Mouse (Mus musculus): ENCODE results near the gene A630001G21Rik.
A peak's percentile ranks its signal among the peaks of the same experiment; 100 is the strongest.

A630001G21Rik gene

GRCm38 (mm10) chr1:85771976-85772375, 6.5 kb downstream of the A630001G21Rik start:
- ATAC-seq (ENCODE audit: low TSS enrichment) = peak; percentile 86

- no peak for ATAC-seq (ENCODE audit: low TSS enrichment)
Observed at GRCm38 (mm10) chr1:85767754-85768153, 10.7 kb downstream of the A630001G21Rik start.

GRCm38 (mm10) chr1:85766120-85766519, 12.3 kb downstream of the A630001G21Rik start:
- no peak for ATAC-seq (ENCODE audit: low TSS enrichment)

GRCm38 (mm10) chr1:85764291-85764690, 14.2 kb downstream of the A630001G21Rik start:
- ATAC-seq (ENCODE audit: low TSS enrichment) = no peak

GRCm38 (mm10) chr1:85763386-85763785, 15.1 kb downstream of the A630001G21Rik start:
- ATAC-seq (ENCODE audit: low TSS enrichment) = no peak

DNA sequence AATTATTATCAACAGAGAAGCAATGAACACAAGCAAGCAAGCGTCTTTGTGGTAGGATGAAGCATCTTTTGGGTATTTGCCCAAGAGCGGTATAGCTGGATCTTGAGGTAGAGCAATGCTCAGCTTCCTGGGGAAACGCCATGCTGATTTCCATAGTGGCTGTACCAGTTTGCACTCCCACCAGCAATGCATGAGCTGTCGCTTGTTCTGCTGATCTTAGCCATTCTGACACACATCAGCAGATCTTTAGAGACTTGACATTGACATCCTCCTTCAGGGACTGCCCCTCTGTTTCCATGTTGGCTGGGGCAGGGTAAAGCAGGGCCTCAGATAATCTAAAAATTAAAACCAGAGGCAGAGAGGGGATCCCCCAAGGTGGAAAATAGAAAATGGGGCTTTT, 16.8 kb downstream of the A630001G21Rik start:
- ATAC-seq (ENCODE audit: low TSS enrichment) = no peak

DNA sequence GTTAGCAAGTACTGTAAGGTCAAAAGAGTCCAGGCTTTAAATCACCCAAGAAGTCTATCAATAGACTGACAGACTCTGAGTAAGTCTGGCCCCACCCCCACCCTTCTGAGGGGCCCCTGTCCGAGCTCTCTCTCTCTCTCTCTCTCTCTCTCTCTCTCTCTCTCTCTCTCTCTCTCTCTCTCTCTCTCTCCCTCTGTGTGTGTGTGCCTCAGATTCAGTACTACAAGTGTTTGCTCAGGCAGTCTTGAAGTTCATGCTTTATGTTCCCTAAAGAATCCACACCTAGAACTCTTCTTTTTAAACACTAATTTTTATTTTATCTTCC, 19.5 kb downstream of the A630001G21Rik start:
- no peak for ATAC-seq (ENCODE audit: low TSS enrichment)

DNA sequence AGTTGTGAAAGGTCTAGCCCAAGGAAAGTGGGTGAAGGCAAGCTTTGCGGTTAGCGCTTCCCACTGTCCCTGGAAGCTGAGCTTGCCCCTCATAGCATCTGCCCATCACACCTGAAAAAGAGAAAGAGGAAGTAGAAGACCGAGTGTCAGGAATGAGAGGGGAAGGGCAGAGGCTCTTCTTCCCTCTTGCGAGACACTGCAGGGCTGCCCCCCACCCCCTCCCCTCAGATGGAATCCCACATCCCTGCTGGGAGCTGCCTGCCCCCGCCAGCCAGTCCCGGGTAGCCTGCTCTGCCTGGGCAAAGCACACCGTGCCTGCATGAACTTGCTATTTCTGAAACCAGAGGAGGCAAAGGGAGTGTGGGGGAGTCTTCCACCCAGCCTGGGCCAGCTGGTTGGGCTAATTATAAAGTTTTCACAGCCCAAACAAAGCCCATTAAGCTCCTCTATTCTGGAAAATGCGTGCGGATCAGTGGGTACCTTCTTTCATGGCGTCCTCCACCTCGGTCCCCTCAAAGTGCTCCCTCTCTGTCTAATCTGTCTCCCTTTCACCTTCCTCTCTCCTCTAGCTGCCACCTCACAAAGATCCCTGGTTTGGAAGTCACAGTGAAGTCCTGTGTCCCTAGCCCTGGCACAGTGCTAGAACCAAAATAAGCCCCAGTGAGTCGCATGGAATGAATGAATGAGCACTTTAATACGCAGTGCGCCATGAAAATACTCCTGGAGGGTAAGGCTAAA, 20.0 kb downstream of the A630001G21Rik start:
- ATAC-seq (ENCODE audit: low TSS enrichment) = peak; percentile 96

- peak; percentile 71 for ATAC-seq (ENCODE audit: low TSS enrichment)
Observed at GRCm38 (mm10) chr1:85757531-85758230, 20.8 kb downstream of the A630001G21Rik start.

DNA sequence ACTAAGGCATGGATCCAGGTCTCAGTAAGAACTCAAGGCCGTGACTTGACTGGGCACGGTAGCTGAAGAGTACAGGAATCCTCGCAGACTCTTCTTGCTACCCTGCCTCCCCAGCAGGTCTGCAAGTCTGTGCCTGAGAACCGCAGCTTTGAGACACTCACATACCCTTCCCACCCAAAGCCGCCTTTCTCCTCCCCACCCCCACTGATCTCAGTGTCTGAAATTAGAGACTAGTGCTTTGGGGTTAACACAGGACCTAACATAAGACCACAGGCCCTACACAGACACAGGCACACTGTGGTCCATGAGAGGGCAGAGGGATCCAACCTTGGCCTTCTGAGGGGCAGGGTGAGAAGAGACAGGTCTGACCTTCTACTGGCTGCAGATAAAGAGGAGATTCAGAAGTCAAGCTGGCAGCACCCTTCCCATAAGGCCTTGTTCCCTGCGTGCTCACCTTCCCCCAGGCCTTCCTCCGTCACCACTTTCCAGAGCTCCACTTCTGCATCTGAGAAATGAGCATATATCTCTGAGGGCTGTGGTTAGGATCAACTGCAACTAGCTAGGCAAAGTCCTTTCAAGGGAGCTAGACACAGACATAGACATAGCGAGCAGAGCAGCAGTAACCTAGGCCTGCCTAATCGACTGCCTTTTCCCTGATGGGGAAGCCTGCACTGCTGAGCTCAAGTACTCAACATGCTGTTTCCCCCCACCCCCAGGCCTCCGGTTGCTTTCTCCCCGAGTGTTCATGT, 26.3 kb downstream of the A630001G21Rik start:
- ATAC-seq (ENCODE audit: low TSS enrichment) = no peak

GRCm38 (mm10) chr1:85751494-85751893, 26.9 kb downstream of the A630001G21Rik start:
- peak; percentile 52 for ATAC-seq (ENCODE audit: low TSS enrichment)

- no peak for ATAC-seq (ENCODE audit: low TSS enrichment)
Observed at GRCm38 (mm10) chr1:85750650-85751049, 27.8 kb downstream of the A630001G21Rik start.

DNA sequence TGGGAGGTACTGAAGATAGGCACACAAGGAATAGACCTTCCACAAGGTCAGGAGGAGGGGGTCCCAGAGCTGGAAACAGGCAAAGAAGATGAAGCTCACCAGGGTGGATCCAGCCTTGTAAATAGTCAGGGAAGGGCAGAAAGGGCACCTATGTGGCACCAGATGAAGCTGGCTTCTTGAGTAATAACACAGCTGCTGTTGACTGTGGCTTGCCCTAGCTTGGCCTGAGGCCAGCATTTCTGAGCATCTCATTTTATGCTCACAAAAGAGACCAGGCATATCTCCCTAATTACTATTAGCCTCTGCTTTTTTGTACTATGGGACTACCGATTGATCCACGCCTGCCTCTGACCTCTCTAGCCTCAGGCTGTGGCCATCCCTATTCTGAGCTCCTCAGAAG, 28.6 kb downstream of the A630001G21Rik start:
- ATAC-seq (ENCODE audit: low TSS enrichment) = no peak

- ATAC-seq (ENCODE audit: low TSS enrichment) = no peak
Observed at GRCm38 (mm10) chr1:85746511-85746910, 31.9 kb downstream of the A630001G21Rik start.

DNA sequence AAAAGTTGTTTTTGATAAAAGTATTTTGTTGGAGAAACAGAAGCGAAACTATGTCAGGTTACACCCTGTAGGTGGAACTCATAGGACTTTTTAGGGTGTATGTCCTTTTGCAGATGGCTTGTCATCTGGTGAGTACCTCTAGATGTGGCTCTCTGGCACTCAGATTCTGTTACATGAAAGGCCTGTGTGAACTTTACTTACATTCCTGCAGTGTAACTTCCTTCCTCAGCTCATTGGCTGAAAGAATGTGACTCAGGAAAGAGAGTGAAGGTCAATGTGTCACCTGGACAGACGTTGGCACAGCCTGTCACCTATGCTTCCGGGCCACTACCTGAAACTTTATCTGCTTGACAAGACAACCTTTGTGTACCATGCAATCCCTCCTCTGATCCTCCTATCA, 33.9 kb downstream of the A630001G21Rik start:
- ATAC-seq (ENCODE audit: low TSS enrichment) = no peak

GRCm38 (mm10) chr1:85742916-85743505, 35.4 kb downstream of the A630001G21Rik start:
- ATAC-seq (ENCODE audit: low TSS enrichment) = no peak

DNA sequence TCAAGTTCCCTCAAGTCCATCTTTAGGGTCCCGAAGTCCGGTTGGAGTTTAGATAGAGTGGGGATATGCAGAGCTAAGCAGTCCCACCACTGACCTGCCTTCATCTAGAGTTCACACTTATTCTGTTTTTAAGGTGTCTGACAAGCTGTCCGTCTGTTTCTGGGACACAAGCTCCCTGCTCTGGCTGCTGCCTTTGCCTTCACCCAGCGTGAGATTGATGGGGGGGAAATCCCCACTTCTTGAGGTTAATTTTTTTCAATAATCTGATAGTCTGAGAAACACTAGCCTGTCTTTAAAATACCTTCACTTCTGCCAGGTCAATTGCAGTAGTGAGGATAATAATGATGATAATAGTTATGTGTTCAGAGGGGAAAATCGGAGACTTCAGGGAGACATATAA, 36.1 kb downstream of the A630001G21Rik start:
- no peak for ATAC-seq (ENCODE audit: low TSS enrichment)

- no peak for ATAC-seq (ENCODE audit: low TSS enrichment)
Observed at GRCm38 (mm10) chr1:85740923-85741322, 37.5 kb downstream of the A630001G21Rik start.

DNA sequence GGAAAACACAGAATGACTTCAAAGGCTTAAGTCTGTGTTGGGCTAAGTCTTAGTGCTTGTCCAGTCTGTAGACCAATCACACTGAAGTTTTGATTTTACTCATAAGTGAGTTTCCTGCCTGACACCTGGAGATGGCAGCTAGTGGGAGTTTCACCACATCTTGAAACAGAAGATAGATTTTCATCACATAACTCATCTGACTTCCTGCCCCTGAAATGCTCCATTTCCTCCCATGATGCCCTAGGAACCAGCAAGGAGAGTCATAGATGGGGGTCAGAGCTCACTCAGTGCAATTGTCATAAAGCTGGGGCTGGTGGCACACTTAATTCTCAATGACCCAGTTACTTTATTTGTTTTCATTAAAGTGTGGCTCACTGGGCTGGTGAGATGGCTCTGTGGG, 38.6 kb downstream of the A630001G21Rik start:
- ATAC-seq (ENCODE audit: low TSS enrichment) = no peak

DNA sequence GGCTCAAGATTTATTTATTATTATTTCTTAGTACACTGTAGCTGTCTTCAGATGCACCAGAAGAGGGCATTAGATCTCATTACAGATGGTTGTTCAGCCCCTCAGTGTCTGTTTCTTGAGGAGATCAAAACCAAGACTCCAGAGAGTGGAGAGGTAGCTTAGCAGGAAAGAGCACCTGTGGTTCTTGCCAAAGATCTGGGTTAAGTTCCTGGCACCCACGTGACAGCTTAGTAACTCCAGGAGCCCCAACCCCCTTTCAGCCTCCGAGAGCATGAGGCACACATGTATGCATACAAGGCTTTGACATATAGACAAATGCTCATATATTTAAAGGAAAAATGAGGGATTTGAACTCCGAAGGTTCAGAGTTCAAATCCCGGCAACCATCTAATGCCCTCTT, 39.4 kb downstream of the A630001G21Rik start:
- no peak for ATAC-seq (ENCODE audit: low TSS enrichment)

GRCm38 (mm10) chr1:85736355-85737184, 41.9 kb downstream of the A630001G21Rik start:
- peak; percentile 90 for ATAC-seq (ENCODE audit: low TSS enrichment)

Measured in frontal cortex, adult (tissue).